Mouse (Mus musculus): ENCODE data around the gene Fbxo6. TPM values are rescaled to one million over a fixed set of nuclear protein-coding genes. Genes with fewer than 3 reads are reported as not detected.
"Not testable (repeated sequence)": the region's sequence is repeated elsewhere in the genome, so short reads cannot be mapped to it uniquely, and the experiment has no call there.

The Fbxo6 gene
- 14.9 and 16.4 TPM in 2 replicates for polyA plus RNA-seq (2016; fragmentation: Nextera tagmentation; extraction: Ambion mirVana)

DNA sequence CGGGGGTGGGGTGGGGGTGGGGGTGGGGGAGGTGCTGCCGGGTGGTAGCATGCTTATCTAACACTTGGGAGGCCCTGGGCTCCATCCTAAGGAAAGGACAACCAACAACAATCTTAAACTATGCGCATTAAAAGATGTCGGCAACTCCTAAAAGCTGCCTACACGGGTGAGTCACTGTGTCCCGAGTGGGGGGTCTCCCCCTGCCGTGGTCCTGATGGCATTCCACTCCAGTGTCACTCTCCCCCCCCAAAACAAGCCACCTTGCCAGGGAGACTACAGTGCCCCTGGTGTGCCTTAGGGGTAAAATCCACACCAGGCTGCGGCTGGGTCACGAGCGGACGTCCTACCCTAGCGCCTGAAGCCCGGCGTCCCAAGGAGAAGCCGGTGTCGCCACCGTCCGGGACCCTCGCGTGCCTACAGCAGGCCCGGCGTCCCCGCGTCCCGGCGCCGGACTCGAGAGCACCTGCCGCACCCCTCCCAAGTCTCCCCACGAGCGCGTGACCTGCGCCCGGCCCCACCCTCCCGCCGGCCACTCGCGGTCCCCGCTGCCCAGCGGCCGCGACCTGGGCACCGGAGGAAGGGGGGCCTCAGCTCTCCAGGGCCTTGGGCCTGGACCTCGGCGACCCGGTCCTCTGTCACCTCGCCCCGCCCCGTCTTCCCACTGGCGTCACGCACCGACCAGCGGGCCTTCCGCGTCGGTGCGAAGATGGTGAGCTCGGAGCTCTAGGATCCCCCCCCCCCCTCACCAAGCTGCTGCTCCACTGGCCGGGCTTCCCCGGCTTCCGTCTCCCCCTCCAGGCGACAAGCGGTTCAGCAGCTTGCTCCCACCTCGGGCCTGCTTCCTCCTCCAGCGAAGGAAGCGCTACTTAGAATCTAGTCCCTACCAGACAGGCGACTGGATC, at the start of gene Fbxo6:
Fbxo6 (minus strand) TSS at position 874 of the 902 bp plus-strand sequence.
- peaks cover 55% of the 10 kb centered on the region for H3K36me3 ChIP-seq (replicated peaks)
- peak within 1 kb of the TSS; percentile 85 for H3K27ac ChIP-seq
- 2% methylated on average over 53 of the region's 67 CpGs for WGBS
- ATAC-seq (ENCODE audit: low FRiP score): peak; percentile 92
- H3K9ac ChIP-seq: peak within 1 kb of the TSS; percentile 78
- H3K27me3 ChIP-seq: no peaks in the 10 kb centered on the region
- H3K4me1 ChIP-seq: peaks cover 14% of the 10 kb centered on the region
- peak within 1 kb of the TSS; percentile 62 for H3K4me3 ChIP-seq (replicated peaks)
- H3K9me3 ChIP-seq: no peaks in the 10 kb centered on the region
- peak within 1 kb of the TSS; percentile 96 for H3K4me2 ChIP-seq

- Histone ChIP-seq H3K27ac (no peak overlapping the region), H3K9ac (peak overlapping the region; percentile 33; the same call in 1 of the 2 replicates)
Observed at GRCm38 (mm10) chr4:148198721-148199120, 46.8 kb upstream of the Fbxo6 start.

GRCm38 (mm10) chr4:148194400-148194799, 42.5 kb upstream of the Fbxo6 start:
- no peak overlapping the region for H3K9ac ChIP-seq
- ATAC-seq (ENCODE audit: low FRiP score): no peak
- H3K36me3 ChIP-seq (replicated peaks): no peaks in the 10 kb centered on the region
- no peak overlapping the region for H3K4me2 ChIP-seq
- peaks cover 11% of the 10 kb centered on the region for H3K27me3 ChIP-seq
- H3K4me3 ChIP-seq (replicated peaks): no peak overlapping the region
- peaks cover 23% of the 10 kb centered on the region for H3K4me1 ChIP-seq
- no peak overlapping the region for H3K27ac ChIP-seq
- H3K9me3 ChIP-seq: no peaks in the 10 kb centered on the region

More at GRCm38 (mm10) chr4:148198721-148199120, 46.8 kb upstream of the Fbxo6 start:
- Histone ChIP-seq H3K4me2 (no peak overlapping the region), H3K9me3 (no peaks in the 10 kb centered on the region), H3K27me3 (peaks cover 25% of the 10 kb centered on the region), H3K4me3 (replicated peaks) (no peak overlapping the region), H3K36me3 (replicated peaks) (no peaks in the 10 kb centered on the region), H3K4me1 (peaks cover 18% of the 10 kb centered on the region)
- 0 out of 2 replicates have a peak, but pooled peaks have one; percentile 31 for ATAC-seq (ENCODE audit: low FRiP score)
- 35% methylated on average over 10 of the region's 10 CpGs for WGBS

DNA sequence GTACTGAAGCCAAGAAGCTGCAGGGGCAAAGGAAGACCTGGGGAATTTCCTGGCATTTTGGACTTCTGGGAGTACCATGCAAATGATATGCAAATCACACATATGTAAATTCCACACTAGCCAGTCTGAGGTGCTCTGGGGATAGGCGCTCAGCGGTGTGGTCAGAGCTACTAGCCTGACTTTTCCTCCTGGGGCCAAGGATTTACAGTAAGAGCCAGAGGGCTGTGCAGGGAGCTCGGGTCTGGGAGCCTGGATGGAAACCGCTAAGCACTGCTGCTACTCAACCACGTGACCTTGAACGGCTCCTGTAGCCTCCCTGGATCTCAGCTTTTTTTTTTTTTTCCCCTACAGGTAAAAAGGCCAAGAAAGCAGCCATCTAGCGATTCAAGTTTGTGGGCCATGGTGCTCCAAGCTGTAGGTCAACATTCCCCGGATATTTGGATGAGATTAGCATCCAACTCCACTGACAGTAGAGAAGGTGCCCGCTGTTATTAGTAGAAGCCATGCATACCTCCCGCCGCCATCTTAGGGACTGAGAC, 40.8 kb upstream of the Fbxo6 start:
- H3K4me1 ChIP-seq: peaks cover 16% of the 10 kb centered on the region; the same call in 1 of the 2 replicates
- H3K27ac ChIP-seq: no peak overlapping the region
- no peaks in the 10 kb centered on the region for H3K36me3 ChIP-seq (replicated peaks)
- H3K9me3 ChIP-seq: no peaks in the 10 kb centered on the region
- H3K4me3 ChIP-seq (replicated peaks): no peak overlapping the region
- no peak for ATAC-seq (ENCODE audit: low FRiP score)
- no peak overlapping the region for H3K4me2 ChIP-seq
- H3K27me3 ChIP-seq: peaks cover 14% of the 10 kb centered on the region
- H3K9ac ChIP-seq: no peak overlapping the region
- WGBS: 35% methylated on average over 11 of the region's 11 CpGs

GRCm38 (mm10) chr4:148188767-148189166, 36.8 kb upstream of the Fbxo6 start:
- peaks cover 35% of the 10 kb centered on the region for H3K27me3 ChIP-seq
- H3K9ac ChIP-seq; ATAC-seq (ENCODE audit: low FRiP score); H3K4me2 ChIP-seq; H3K27ac ChIP-seq; H3K36me3 ChIP-seq (replicated peaks); H3K9me3 ChIP-seq; H3K4me3 ChIP-seq (replicated peaks): not testable (repeated sequence)
- WGBS: 96% methylated on average over 1 of the region's 1 CpGs
- peaks cover 22% of the 10 kb centered on the region for H3K4me1 ChIP-seq

DNA sequence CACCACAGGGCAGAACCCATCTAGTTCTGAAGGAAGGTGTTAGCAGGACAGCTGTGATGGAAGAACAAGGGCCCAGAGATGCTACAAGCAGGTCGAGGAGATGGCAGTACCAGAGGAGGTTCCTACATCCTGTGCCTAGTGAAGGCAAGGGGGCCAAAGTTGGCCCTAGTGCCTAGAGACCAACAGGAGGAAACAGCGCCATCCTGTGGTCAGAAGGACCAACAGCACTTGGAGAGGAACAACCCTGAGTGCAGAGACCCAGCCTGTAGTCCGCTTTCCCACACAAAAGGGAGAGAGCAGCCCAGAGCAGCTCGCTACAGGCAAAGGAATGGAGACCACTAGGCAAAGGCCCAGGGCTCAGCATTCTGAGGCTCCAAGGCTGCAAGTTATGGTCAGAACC, 33.9 kb upstream of the Fbxo6 start:
- no peaks in the 10 kb centered on the region for H3K9me3 ChIP-seq
- 58% methylated on average over 4 of the region's 4 CpGs for WGBS
- H3K4me2 ChIP-seq: no peak overlapping the region
- peaks cover 37% of the 10 kb centered on the region for H3K27me3 ChIP-seq
- H3K9ac ChIP-seq: no peak overlapping the region
- ATAC-seq (ENCODE audit: low FRiP score): no peak
- H3K27ac ChIP-seq: no peak overlapping the region
- H3K36me3 ChIP-seq (replicated peaks): no peaks in the 10 kb centered on the region
- H3K4me3 ChIP-seq (replicated peaks): no peak overlapping the region
- H3K4me1 ChIP-seq: peaks cover 13% of the 10 kb centered on the region

- Histone ChIP-seq H3K4me1 (peaks cover 13% of the 10 kb centered on the region), H3K9ac (0 out of 2 replicates have a peak overlapping the region, but pooled peaks have one; percentile 21), H3K36me3 (replicated peaks) (no peaks in the 10 kb centered on the region), H3K27ac (no peak overlapping the region), H3K9me3 (no peaks in the 10 kb centered on the region), H3K4me2 (no peak overlapping the region), H3K4me3 (replicated peaks) (no peak overlapping the region), H3K27me3 (peaks cover 49% of the 10 kb centered on the region)
- WGBS: 21% methylated on average over 9 of the region's 9 CpGs
- ATAC-seq (ENCODE audit: low FRiP score): no peak
Observed at GRCm38 (mm10) chr4:148184564-148184963, 32.6 kb upstream of the Fbxo6 start.

- 24% methylated on average over 8 of the region's 8 CpGs for WGBS
- ATAC-seq (ENCODE audit: low FRiP score): peak; percentile 67; the same call in 1 of the 2 replicates
- Histone ChIP-seq H3K4me3 (replicated peaks) (no peak overlapping the region), H3K9ac (no peak overlapping the region), H3K9me3 (no peaks in the 10 kb centered on the region), H3K4me2 (no peak overlapping the region), H3K4me1 (peaks cover 13% of the 10 kb centered on the region), H3K36me3 (replicated peaks) (no peaks in the 10 kb centered on the region), H3K27me3 (peaks cover 61% of the 10 kb centered on the region), H3K27ac (no peak overlapping the region)
Observed at GRCm38 (mm10) chr4:148182363-148182762, 30.4 kb upstream of the Fbxo6 start.

DNA sequence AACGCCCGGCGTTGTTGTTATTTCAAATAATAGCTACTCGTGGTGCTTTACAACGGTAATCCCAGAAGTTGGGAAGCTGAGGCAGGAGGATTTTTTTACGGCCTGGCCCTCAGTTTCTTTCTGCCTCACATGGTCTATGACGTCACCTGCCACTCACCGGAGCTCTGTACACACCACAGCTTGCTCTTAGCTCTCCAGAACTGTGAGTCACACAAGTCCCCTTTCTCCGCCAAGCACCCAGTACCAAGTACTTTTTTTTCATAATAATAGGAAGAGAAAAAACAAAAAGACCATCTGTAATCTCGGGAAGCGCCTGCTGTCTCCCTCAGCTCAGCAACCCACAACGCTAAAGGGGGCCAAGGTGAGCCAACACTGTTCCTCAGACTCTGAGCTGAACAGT, 29.5 kb upstream of the Fbxo6 start:
- H3K27me3 ChIP-seq: peaks cover 65% of the 10 kb centered on the region
- H3K4me3 ChIP-seq (replicated peaks): no peak overlapping the region
- WGBS: 83% methylated on average over 12 of the region's 12 CpGs
- no peak overlapping the region for H3K9ac ChIP-seq
- H3K4me1 ChIP-seq: peaks cover 13% of the 10 kb centered on the region
- H3K27ac ChIP-seq: no peak overlapping the region
- no peaks in the 10 kb centered on the region for H3K9me3 ChIP-seq
- no peak overlapping the region for H3K4me2 ChIP-seq
- ATAC-seq (ENCODE audit: low FRiP score): no peak
- no peaks in the 10 kb centered on the region for H3K36me3 ChIP-seq (replicated peaks)

GRCm38 (mm10) chr4:148177716-148178115, 25.8 kb upstream of the Fbxo6 start:
- no peaks in the 10 kb centered on the region for H3K9me3 ChIP-seq
- peaks cover 81% of the 10 kb centered on the region for H3K27me3 ChIP-seq
- no peaks in the 10 kb centered on the region for H3K36me3 ChIP-seq (replicated peaks)
- H3K4me3 ChIP-seq (replicated peaks): no peak overlapping the region
- ATAC-seq (ENCODE audit: low FRiP score): no peak
- peaks cover 22% of the 10 kb centered on the region for H3K4me1 ChIP-seq
- H3K4me2 ChIP-seq: no peak overlapping the region
- no peak overlapping the region for H3K27ac ChIP-seq
- no peak overlapping the region for H3K9ac ChIP-seq

DNA sequence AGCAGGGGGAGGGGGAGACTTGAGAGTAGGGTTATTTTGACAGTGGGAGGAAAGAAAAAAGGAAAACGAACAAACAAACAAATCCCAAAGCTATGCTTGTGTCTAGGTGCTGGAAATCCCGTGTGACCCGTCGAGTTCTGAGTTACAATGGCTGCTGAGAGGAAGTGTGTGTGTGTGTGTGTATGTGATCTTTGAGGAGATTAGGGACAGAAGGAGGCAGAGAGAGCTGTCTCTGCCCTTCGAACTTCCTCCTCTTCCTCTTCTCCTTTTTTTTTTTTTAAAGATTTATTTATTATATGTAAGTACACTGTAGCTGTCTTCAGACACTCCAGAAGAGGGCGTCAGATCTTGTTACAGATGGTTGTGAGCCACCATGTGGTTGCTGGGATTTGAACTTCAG, 24.7 kb upstream of the Fbxo6 start:
- not testable (repeated sequence) for H3K27ac ChIP-seq; H3K9me3 ChIP-seq; H3K9ac ChIP-seq; H3K4me3 ChIP-seq (replicated peaks); ATAC-seq (ENCODE audit: low FRiP score); H3K4me2 ChIP-seq; H3K36me3 ChIP-seq (replicated peaks)
- WGBS: 70% methylated on average over 5 of the region's 6 CpGs
- Histone ChIP-seq H3K27me3 (peaks cover 92% of the 10 kb centered on the region), H3K4me1 (peaks cover 18% of the 10 kb centered on the region)

- ATAC-seq (ENCODE audit: low FRiP score): no peak
- peak overlapping the region; percentile 25 for H3K4me3 ChIP-seq (replicated peaks)
- H3K27me3 ChIP-seq: peaks cover 96% of the 10 kb centered on the region
- 5% methylated on average over 12 of the region's 12 CpGs for WGBS
- H3K36me3 ChIP-seq (replicated peaks): no peaks in the 10 kb centered on the region
- 0 out of 2 replicates have a peak overlapping the region, but pooled peaks have one; percentile 5 for H3K9ac ChIP-seq
- H3K4me1 ChIP-seq: peaks cover 25% of the 10 kb centered on the region
- peak overlapping the region; percentile 31; the same call in 1 of the 2 replicates for H3K27ac ChIP-seq
- peak overlapping the region; percentile 47 for H3K4me2 ChIP-seq
- H3K9me3 ChIP-seq: no peaks in the 10 kb centered on the region
Observed at GRCm38 (mm10) chr4:148174495-148174862, 22.5 kb upstream of the Fbxo6 start.

Measured in forebrain, embryonic 12.5 days (tissue).